Mouse (Mus musculus) left cerebral cortex, adult 18-20 months (tissue): ENCODE results near the gene Dnmbp. TPM values are rescaled to one million over a fixed set of nuclear protein-coding genes. Genes with fewer than 3 reads are reported as not detected.

Experiments
- DNase-seq, 2 experiments: peaks; one replicate each; pipeline ENCODE4 v3.0.0; 2021 to 2022; ENCODE audit warnings: low spot score in 2 of 2, mixed read lengths in 1 of 2
- total RNA-seq, 2 experiments: library from RNA; stranded (reverse); gene quantifications; 2 replicates each; pipeline ENCODE4 v1.2.3; 2021

Dnmbp gene
- total RNA-seq, 2 experiments from 2014 or later = 14.3 TPM

- no peak for DNase-seq
Observed at GRCm38 (mm10) chr19:43949111-43949810, 9.3 kb upstream of the Dnmbp start.

- DNase-seq = no peak
Observed at GRCm38 (mm10) chr19:43944566-43944965, 4.6 kb upstream of the Dnmbp start.

- no peak for DNase-seq
Observed at GRCm38 (mm10) chr19:43943076-43943475, 3.1 kb upstream of the Dnmbp start.

DNA sequence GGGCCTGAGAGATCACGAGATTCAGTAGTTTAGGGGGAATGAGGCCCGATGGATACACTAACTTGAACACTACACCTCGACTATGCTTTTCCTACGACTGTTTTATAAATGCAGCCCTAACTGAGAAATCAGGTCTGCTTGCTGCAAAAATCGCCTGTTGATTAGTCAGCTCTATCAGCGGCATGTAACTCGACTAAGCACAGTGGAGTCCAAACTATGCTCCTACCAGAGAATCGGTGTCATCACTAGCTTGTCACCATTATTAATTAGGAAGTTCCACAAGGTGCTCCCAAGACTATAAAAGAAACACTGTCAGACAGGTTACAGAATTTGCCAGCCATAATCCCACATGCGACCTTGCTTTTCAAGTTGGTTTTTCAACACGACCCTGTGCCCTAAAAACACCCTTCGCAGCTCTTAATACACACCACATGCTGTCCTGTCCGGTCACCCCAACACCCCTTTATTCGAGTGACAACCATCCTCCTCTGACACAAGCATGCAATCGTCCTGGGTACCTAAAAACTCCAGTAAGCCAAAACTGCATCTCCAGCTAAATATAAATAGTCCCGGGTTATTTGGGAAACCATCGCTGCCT is 721 bp downstream of the Dnmbp start:
- no peak for DNase-seq

DNA sequence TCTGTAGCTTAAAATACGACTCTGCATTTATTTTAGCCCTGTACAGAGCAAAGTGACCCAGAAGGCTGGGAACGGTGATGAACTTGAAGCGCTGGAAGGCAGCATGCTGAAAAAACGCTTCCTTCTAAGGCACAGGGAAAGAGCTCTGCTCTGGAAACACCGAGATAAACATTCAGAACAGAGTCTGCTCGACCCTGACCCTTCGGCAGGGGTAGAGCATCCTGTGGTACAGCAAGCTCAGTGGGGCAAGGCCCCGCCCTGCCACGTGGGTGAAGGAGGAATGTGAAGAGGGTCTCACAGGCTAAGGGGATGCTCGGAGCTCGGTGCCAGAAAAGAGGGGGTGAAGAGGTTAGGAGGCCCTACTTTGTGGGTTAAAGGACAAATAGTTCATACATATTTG is 1.6 kb downstream of the Dnmbp start:
- no peak for DNase-seq

GRCm38 (mm10) chr19:43930926-43931325 is 9.1 kb downstream of the Dnmbp start:
- no peak for DNase-seq

- DNase-seq = no peak
Observed at GRCm38 (mm10) chr19:43930366-43930765, 9.6 kb downstream of the Dnmbp start.

- no peak for DNase-seq
Observed at GRCm38 (mm10) chr19:43929869-43930268, 10.1 kb downstream of the Dnmbp start.

GRCm38 (mm10) chr19:43927967-43928366 is 12.0 kb downstream of the Dnmbp start:
- no peak for DNase-seq

- peak; percentile 52 to 69 for DNase-seq
Observed at GRCm38 (mm10) chr19:43927057-43927456, 12.9 kb downstream of the Dnmbp start.

DNA sequence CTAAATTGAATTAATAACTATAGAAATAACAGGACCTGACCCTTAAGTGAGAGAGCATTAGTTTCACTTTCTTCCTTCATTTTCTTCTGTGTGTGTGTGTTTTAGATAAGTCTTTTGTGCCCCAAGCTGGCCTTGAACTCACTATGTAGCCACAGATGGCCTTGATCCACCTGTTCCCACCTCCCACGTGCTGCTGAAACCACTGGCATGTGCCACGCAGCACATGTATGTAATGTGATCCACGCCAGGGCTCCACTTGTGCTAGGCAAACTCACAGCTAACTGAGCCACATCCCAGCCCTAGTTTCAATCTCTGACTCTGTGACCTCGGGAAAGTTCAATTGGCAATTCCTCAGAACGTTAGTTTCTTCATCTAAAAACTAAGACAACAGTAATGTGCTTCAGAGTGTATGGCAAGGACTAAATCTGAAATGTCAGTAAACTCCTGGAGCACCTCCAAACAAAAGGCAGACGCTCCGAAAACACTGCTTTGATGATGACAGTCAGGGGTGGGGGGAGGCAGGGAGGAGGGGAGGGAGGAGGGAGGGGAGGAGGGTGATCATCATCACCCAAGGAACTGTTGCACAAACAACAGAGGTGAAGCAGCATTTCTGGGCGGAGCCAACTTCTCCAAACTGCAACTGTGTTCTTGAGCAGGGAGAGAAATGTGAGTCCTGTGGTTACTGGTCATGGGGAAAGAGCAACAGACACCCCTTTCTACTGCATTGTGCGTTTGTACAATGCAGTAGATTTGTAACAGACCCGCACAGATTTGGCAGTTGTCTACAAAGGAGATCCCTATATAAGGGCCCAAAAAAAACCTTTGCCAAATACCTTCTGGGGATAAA is 13.6 kb downstream of the Dnmbp start:
- no peak for DNase-seq

DNA sequence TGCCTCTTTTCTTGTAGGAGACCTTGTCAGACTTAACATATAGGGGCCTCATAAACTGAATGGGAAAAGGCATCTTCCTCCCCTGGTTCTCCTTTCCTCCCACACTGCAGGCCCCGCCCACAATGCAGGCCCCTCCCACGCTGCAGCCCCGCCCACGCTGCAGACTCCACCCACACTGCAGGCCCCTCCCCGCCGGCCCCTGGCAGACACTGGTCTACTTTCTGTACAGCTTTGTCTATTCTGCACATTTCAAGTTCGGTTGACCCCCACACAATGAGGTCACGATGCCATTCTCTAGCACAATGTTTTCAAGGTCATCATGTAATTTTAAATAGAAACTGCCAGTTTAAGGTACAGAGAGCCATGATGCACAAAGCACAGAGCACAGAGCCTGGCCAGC is 15.6 kb downstream of the Dnmbp start:
- no peak for DNase-seq

GRCm38 (mm10) chr19:43922963-43923362 is 17.0 kb downstream of the Dnmbp start:
- no peak for DNase-seq

DNA sequence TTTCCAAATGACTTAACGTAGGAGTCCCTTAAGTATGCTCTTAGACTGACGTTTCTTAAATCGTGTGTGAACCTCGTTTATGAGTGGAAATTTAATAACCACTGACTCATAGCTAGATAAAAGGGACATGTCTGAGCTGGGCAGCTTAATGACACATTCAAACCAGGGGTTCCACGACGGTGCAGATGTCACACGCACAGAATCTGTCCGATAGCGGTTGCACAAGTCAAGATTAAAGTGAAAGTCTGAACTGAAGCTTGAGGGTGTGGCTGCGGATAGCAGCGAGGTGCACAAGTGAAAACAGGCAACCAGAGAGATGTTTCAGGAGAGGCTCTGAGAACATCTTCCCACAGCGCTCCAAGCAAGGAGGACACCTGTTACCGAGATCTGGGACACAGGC is 18.6 kb downstream of the Dnmbp start:
- no peak for DNase-seq

DNA sequence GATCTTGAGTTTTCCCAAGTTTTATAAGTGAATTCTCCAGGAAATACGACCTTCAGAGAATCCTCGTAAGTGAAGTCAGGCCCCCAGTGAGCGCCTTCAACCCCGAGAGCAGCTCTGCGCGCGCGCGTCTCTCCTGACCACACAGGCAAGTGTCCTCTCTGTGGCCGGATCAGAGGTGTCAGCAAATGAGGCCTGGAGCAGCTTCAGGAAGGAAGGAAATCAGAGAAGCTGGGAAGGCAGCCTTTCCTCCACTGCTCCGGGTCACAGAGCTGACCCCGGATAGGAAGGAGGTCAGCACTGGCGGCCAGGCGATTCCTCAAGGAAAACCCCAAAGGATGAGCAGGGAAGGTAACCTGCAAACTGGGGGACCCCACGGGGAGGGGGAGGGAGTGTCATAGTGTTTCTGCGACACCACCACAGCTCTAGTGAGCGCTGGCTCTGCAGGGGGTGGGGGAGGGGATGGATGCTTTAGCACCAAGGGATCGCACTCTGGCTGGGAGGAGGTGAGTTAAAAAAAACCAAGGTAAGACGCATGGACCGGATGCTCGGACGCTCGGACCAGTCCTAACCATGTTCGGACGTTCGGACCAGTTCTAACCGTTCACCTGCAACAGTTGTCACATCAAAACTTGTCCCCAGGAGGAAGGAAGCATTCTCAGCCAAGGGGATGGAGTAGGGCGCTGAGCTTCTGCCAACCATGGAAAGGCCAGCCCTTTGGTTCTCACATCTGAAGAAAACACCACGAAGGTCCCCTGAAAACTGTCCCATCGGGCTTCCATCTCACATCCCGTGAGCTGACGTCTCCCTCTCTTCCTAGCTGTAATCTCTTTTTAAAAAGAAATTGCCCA is 19.3 kb downstream of the Dnmbp start:
- no peak for DNase-seq

GRCm38 (mm10) chr19:43919841-43920240 is 20.1 kb downstream of the Dnmbp start:
- DNase-seq = no peak

- no peak for DNase-seq
Observed at GRCm38 (mm10) chr19:43918834-43919233, 21.2 kb downstream of the Dnmbp start.

- DNase-seq = no peak
Observed at GRCm38 (mm10) chr19:43917763-43918162, 22.2 kb downstream of the Dnmbp start.

DNA sequence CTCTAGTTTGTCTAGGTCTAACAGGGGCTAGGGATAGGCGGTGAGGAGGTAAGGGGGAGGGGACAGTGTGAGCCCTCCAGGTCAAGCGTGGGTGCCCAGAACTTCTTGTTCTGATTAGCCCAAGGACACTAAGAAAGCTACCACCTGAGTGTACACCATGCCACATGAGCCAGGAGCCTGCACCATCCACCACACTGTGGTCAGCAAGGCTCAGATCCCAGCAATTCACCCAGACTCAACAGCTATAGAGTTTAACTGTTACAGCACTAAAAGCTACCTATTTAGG is 22.6 kb downstream of the Dnmbp start:
- DNase-seq = no peak

DNA sequence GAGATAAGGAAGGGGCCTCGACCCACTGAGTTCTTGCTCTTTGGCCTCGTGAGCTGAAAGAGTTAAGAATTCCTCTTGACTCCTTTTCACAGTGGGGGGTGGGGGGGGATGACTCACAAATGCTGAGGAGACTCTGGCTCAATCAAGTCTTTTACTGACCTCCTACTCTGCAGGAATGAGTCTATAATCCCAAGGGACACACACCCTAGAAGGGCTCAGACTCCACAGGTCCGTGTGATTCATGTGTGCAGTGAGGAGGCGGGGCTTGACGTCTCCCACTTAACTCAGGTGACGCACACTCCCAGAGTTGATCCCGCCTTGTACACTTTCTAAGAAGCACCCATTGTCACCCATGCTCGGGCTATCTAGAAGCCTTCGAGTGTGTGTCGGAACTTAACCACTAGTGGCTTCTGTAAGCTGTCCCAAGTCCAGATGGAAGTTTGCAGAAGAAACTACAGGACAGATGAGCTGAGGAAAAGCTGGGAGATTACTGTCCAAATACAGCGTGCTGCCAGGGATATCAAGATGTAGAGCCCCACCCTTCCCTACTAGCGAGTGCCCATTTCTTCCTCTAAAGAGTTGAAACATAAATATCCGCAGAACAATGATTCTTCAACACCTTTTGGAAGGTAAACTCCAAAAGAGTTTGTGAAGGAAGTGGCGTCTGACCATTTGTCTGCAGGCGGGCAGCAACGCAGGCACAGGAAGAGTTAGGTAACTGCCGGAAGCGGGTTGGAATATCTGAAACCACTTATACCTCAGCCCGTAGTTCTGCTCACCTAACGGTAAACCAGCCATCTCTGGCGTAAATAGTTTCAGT is 23.2 kb downstream of the Dnmbp start:
- DNase-seq = no peak

- no peak for DNase-seq
Observed at GRCm38 (mm10) chr19:43915431-43915830, 24.6 kb downstream of the Dnmbp start.
